In genomic region chr11:73092057-73092456, GRCm38 (mm10) we compare ENCODE assay signal across 19 mouse cellular contexts.
"Had no signal": no experiment of that assay in that cellular context is flagged by ENCODE, and none has a peak within 500 bp of the region (broad histone marks: within the 10 kb centered on the region; RNA-seq: fewer than 3 reads in every experiment).

No protein-coding gene starts in this region.

- DNase-seq: gastrocnemius, postnatal 14 days; gastrocnemius, postnatal 36 days; heart, adult 11 months; heart, postnatal 14 days; heart, postnatal 36 days; kidney, postnatal 4 days; layer of hippocampus, postnatal 36 days; left cerebral cortex, postnatal 4 days; liver, embryonic 13.5 days had no signal

- H3K27ac ChIP-seq: heart, embryonic 13.5 days; heart, embryonic 15.5 days; hindbrain, embryonic 13.5 days; hindbrain, embryonic 15.5 days; hindbrain, postnatal 0 days; intestine, embryonic 15.5 days; layer of hippocampus, adult 2 months; limb, embryonic 13.5 days; limb, embryonic 15.5 days; liver, embryonic 13.5 days; liver, embryonic 15.5 days had no signal

- H3K4me1 ChIP-seq: hindbrain, embryonic 13.5 days; hindbrain, embryonic 15.5 days; intestine, embryonic 15.5 days; limb, embryonic 15.5 days; liver, embryonic 15.5 days had no signal

- H3K4me3 ChIP-seq: heart, embryonic 13.5 days; heart, embryonic 15.5 days; hindbrain, embryonic 13.5 days; hindbrain, embryonic 15.5 days; intestine, embryonic 15.5 days; layer of hippocampus, adult 2 months; limb, embryonic 13.5 days; limb, embryonic 15.5 days; liver, embryonic 13.5 days; liver, embryonic 15.5 days had no signal

- H3K36me3 ChIP-seq: heart, embryonic 13.5 days; heart, embryonic 15.5 days; hindbrain, embryonic 13.5 days; hindbrain, embryonic 15.5 days; intestine, embryonic 15.5 days; limb, embryonic 13.5 days; limb, embryonic 15.5 days; liver, embryonic 13.5 days; liver, embryonic 15.5 days had no signal

- H3K27me3 ChIP-seq: heart, embryonic 13.5 days; heart, embryonic 15.5 days; hindbrain, embryonic 13.5 days; hindbrain, embryonic 15.5 days; intestine, embryonic 15.5 days; limb, embryonic 13.5 days; limb, embryonic 15.5 days; liver, embryonic 13.5 days; liver, embryonic 15.5 days had no signal
